Mouse (Mus musculus) right cerebral cortex, postnatal 4 days (tissue): ENCODE measurements around the gene Kif5a.
A peak's percentile ranks its signal among the peaks of the same experiment; 100 is the strongest.

ENCODE experiments used
- DNase-seq: peaks from one replicate; pipeline ENCODE4 v3.0.0-alpha.2; 2022

Gene Kif5a

GRCm38 (mm10) chr10:127264336-127264735 is 1.2 kb upstream of the Kif5a start:
- no peak for DNase-seq

GRCm38 (mm10) chr10:127263631-127264030 is 483 bp upstream of the Kif5a start:
- no peak for DNase-seq

GRCm38 (mm10) chr10:127261706-127262547 is 1.2 kb downstream of the Kif5a start:
- no peak for DNase-seq

DNA sequence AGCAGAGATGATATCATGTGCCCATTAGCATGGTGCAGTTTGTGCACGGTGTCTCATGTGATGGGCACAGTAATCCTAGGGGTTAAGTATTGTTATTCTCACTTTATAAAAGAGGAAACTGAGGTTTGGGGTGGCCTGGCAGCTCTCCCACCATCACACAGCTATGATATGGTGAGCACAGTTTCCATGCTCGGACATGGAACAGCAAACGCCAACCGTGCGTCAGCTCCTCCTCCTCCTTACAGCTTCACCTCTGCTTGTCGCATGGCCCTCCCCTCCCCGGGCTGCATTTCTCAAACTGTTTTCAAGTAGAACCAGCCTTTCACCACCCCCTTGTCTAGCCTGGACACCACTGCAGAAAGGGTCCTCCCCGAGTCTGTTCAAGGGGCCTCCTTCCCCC is 4.7 kb downstream of the Kif5a start:
- DNase-seq, result no peak

DNA sequence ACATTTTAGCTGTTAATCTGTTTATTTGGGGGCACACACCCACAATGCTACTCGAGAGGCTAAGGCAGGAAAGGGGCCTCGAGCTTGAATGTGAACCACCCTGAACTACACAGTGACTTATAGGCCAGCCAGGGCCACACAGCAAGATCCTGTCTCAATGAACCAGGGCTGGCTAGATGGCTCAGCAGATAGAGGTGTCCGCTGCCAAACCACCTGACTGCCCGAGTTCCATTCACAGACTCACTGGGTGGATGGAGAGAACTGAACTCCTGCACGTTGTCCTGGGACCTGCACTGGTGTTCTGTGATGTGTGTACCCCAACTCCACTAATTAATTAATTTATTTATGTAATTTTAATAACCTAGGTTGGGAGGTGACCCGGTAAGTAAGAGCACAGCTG is 5.4 kb downstream of the Kif5a start:
- DNase-seq, result no peak

DNA sequence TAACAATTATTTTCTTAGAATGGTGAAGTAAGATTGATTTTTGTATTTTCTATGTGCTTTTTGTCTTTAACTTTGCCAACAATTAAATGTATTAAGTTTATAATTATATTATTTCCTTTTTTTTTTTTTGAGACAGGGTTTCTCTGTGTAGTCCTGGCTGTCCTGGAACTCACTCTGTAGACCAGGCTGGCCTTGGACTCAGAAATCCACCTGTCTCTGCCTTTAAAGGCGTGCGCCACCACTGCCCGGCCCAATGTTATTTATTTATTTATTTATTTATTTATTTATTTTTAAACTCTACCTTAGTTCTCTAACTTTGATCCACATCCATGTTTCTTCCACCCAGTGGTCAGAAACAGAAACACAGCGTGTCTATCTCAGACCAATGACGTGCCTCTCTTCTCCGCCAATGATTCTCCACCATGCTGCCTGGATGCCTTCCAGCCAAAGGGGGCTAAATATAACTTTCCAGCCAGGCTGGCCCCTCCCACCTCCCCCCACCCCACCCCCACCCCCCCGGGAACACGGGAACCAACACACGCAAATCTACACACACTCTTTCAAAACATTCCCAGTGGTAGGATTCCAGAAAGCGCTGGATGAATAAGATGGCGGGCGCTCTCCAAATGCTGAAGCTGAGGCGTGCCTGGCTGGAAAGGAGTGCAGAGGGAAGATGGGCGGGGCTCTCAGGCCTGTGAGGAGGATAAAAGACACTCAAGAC is 7.4 kb downstream of the Kif5a start:
- peak; percentile 46 for DNase-seq

GRCm38 (mm10) chr10:127250810-127251209 is 12.3 kb downstream of the Kif5a start:
- DNase-seq, result no peak

DNA sequence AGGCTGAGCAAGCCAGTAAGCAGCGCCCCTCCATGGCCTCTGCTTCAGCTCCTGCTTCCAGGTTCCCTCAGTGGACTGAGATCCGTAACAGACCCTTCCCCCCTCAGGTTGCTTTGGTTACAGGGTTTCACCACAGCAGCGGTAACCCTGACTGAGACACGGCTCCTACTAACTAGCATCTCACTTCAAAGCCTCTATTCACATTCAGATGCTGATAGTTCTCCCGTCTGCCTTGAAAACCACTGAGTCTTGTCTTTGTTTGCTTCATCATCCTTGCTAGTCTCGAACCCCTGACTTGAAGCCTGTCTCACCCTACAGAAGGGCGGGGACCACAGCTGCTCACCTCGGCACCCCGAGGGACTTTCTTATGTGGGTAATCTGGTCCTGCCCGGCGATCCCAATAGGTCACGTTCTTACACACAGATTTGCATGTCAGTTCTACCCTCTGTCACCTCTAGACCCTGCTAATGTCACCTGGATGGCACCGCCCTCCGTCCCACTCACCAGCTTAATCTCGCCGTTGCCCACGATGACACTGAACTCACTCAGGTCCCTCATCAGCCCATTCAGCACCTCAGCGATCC is 24.8 kb downstream of the Kif5a start:
- no peak for DNase-seq

DNA sequence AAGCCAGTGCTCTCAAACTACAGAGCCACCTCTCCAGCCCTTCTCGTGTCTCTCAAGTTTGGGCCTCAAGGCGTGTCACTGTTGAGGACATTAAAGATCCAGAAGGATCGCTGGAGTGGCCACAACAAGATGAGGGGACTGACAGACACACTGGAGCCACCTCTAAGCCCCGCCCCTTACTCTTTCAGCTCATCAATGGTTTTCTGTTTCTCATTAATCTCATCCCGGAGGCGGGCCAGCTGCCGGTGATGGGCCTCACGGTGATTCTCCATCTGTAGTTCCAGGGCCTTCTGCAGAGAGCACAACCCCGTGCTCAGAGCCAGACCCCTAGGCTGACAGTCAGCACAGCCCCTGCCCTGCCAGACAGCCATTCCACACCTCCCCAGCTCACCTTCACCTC is 26.6 kb downstream of the Kif5a start:
- no peak for DNase-seq

GRCm38 (mm10) chr10:127233141-127233540 is 30.0 kb downstream of the Kif5a start:
- no peak for DNase-seq

DNA sequence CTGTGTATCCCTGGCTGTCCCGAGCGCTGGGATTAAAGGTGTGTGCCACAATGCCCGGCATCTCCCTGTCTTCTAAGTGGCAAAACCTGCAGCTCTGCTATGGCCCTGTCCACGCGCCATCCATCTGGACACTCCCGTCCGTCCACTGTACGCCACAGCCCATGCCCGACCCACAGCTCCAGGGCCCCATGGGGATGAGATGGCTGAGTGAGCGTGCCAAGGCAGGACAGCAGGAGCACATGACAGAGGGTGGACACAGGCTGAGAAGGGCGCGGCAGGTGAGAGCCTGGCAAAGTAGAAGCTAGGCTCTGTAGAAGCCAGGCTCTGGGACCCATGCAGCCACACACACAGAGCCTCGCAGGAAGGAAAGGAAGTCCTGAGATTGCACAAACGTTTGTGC is 31.4 kb downstream of the Kif5a start:
- DNase-seq, result no peak

DNA sequence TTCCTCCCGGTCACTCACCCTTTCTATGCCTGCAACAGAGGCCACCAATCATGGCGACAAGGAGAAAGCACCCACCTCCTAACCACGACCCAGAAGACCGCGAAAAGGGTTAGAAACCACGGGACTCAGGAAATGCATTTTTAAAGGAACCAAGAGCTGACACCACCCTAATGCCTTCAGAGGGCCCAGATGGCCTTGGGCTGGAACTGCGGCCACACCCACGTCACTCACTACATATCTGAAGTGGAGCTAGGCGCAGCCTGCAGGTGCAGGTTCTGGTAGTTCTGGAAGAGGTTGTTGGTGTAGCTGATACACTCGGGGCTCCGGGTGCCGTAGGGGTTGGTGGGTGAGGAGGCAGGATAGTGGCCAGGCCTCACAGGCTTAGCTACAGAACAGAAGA is 32.5 kb downstream of the Kif5a start:
- DNase-seq, result no peak

- no peak for DNase-seq
Observed at GRCm38 (mm10) chr10:127228897-127229296, 34.3 kb downstream of the Kif5a start.

- DNase-seq, result no peak
Observed at GRCm38 (mm10) chr10:127227163-127227562, 36.0 kb downstream of the Kif5a start.

DNA sequence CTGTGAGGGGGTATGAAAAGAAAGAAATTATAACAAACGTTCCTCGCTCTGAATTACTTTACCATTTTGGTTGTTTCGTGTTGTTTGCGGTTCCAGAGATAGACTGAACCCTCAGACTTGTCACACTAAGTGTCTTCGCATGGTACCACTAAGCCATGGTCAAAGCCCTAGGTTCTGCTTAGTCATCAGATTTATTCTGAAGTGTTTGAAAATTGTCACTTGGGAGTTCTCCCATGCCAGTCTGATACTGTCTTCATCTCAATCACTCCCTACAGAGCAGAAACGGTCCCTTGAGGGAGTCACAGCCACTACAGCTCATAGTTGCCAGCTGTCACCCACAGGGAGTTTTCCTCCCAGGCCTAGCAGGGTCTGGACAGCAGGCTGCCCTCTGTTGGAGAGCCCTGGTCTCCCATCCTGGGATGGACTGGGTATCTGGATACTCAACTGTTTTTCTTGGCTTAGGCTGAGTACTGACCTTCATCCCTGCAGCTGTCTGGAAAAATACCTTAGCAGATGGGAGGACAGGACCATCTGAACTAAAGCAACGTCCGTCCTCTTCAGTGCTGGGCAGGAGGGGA is 36.7 kb downstream of the Kif5a start:
- no peak for DNase-seq

GRCm38 (mm10) chr10:127225732-127226131 is 37.4 kb downstream of the Kif5a start:
- no peak for DNase-seq

DNA sequence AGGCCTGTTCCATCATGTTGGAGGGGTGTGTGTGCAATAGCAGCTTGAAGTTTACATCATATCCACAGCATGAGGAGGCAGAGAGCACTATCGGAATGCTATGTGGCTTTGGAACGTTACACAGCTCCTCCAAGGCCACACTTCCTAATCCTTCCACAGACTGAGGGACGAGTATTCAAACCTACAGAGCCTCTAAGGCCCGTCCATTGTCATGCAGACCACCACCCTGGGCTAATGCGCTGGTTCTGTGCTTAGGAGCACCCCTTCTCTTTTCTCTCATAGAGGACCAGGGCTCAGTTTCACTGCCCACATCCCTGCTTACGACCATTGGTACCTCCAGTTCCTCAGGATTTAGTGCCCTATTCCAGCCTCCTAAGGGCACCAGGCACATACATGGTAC is 37.9 kb downstream of the Kif5a start:
- no peak for DNase-seq

- DNase-seq, result no peak
Observed at GRCm38 (mm10) chr10:127218339-127218738, 44.8 kb downstream of the Kif5a start.

GRCm38 (mm10) chr10:127217177-127217576 is 46.0 kb downstream of the Kif5a start:
- DNase-seq, result no peak

DNA sequence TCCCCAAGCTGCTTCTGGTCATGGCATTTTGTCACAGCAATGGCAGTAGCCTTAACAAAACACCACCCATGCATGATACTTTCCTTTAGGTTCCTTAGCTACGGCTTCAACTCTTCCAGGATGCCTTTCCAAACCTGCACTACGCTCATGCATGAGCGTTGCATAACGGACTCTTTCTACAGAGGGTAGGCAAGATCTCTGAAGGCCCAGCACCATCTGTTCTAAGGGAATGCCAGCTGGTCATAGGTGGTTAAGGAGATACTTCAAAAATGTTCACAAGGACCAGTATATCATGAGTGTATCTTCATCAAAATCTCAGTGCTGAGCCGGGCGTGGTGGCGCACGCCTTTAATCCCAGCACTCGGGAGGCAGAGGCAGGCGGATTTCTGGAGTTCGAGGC is 46.7 kb downstream of the Kif5a start:
- no peak for DNase-seq

GRCm38 (mm10) chr10:127214422-127214803 is 48.7 kb downstream of the Kif5a start:
- DNase-seq, result no peak

- no peak for DNase-seq
Observed at GRCm38 (mm10) chr10:127213704-127214421, 49.3 kb downstream of the Kif5a start.

GRCm38 (mm10) chr10:127213272-127213671 is 49.9 kb downstream of the Kif5a start:
- no peak for DNase-seq
